Mouse (Mus musculus) MEL (cell line): ENCODE data around the gene Cyth3.

Experiments
- CTCF ChIP-seq, 3 experiments: IDR thresholded peaks in 2 of 3; conservative IDR thresholded peaks in 1 of 3; 2 replicates each; pipeline ENCODE4 v1.5.1; 2011 to 2012; ENCODE audit warnings: low read length in 3 of 3, low read depth in 2 of 3, mild to moderate bottlenecking in 2 of 3, improper control_type of control experiment in 1 of 3, inconsistent platforms in 1 of 3, mixed read lengths in 1 of 3, moderate library complexity in 1 of 3; ENCODE audit not compliant: control insufficient read depth in 1 of 3, insufficient read depth in 1 of 3, poor library complexity in 1 of 3, severe bottlenecking in 1 of 3
- EP300 ChIP-seq, 2 experiments: IDR thresholded peaks; 2 replicates each; pipeline ENCODE4 v1.6.1; 2011; ENCODE audit warnings: improper control_type of control experiment in 2 of 2, low read length in 2 of 2, low read depth in 1 of 2, mild to moderate bottlenecking in 1 of 2
- HCFC1 ChIP-seq: IDR thresholded peaks from 2 replicates; pipeline ENCODE4 v1.6.1; 2012; ENCODE audit warnings: low read depth, mild to moderate bottlenecking, inconsistent platforms, low read length, improper control_type of control experiment, moderate library complexity
- POLR2A ChIP-seq, 2 experiments: IDR thresholded peaks; 2 replicates each; pipeline ENCODE4 v1.6.1; 2011 to 2012; ENCODE audit warnings: low read length in 2 of 2, mild to moderate bottlenecking in 2 of 2, control low read depth in 1 of 2, improper control_type of control experiment in 1 of 2, low read depth in 1 of 2, moderate library complexity in 1 of 2; ENCODE audit not compliant: control insufficient read depth in 1 of 2, insufficient read depth in 1 of 2, poor library complexity in 1 of 2
- TBP ChIP-seq: IDR thresholded peaks from 2 replicates; pipeline ENCODE4 v1.8.0; 2011; ENCODE audit warnings: low read depth, low read length, improper control_type of control experiment

DNA sequence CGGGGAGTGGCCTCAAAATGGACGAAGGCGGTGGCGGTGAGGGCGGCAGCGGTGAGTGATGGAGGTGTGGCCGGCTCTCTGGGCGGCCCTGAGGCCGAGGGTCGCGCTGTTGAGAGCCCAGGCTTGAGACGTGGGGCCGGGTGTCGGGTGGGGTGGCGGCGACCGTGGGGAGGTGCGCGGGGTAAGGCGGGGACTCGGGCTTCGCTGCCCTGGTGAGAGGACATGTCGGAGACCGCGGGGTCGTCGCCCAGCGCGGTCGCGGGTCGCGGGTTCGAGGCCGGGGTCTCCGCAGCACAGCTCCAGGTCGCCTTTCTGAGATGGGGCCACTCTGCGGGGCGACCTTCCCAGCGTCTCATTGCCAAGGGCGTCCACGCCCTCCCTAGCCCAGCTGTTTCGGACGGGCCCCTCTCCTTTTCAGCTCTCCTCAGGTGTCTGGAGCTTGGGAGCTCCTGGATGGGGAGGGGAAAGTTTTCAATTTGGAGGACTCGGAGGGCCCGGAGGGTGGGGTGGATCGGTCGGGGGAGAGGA is 440 bp downstream of the Cyth3 start:
- TF ChIP-seq POLR2A (IDR thresholded peaks at IDR 0.05; ENCODE audit: control insufficient read depth in 1 of 2, insufficient read depth in 1 of 2, low read depth in 1 of 2, low read length in 2 of 2, poor library complexity in 1 of 2) (0 out of 4 replicates have a peak, but pooled peaks of 1 of the 2 experiments have one; percentile 6), TBP (no peak), EP300 (IDR thresholded peaks at IDR 0.05; ENCODE audit: low read depth in 1 of 2, low read length in 2 of 2) (no peak), CTCF (IDR thresholded peaks at IDR 0.05 in 2 of 3, conservative IDR thresholded peaks at IDR 0.05 in 1 of 3; ENCODE audit: control insufficient read depth in 1 of 3, insufficient read depth in 1 of 3, low read depth in 2 of 3, low read length in 3 of 3, poor library complexity in 1 of 3, severe bottlenecking in 1 of 3) (no peak), HCFC1 (no peak)
